Mouse (Mus musculus) embryonic fibroblast, embryonic 13.5 days (primary cell): ENCODE data around the gene Kcnip4. TPM values are rescaled to one million over a fixed set of nuclear protein-coding genes. Genes with fewer than 3 reads are reported as not detected.

Experiments
- H3K27ac ChIP-seq: 2 replicates; pipeline ENCODE4 v1.5.1; 2012; ENCODE audit warnings: low read length, control low read depth, inconsistent platforms; ENCODE audit not compliant: insufficient read depth
- H3K4me1 ChIP-seq: 2 replicates; pipeline ENCODE4 v1.6.1; 2011; ENCODE audit warnings: low read length; ENCODE audit not compliant: control insufficient read depth, insufficient read depth
- H3K4me3 ChIP-seq: 2 replicates; pipeline ENCODE4 v1.5.1; 2011; ENCODE audit warnings: mild to moderate bottlenecking, control low read depth, low read length; ENCODE audit not compliant: insufficient read depth
- CTCF ChIP-seq: IDR thresholded peaks from 2 replicates; pipeline ENCODE4 v1.5.1; 2011; ENCODE audit warnings: mild to moderate bottlenecking, control low read depth, low read length, moderate library complexity, borderline replicate concordance; ENCODE audit not compliant: insufficient read depth
- POLR2A ChIP-seq: IDR thresholded peaks from 2 replicates; pipeline ENCODE4 v1.6.1; 2011; ENCODE audit warnings: low read depth, mild to moderate bottlenecking, control low read depth, low read length, moderate library complexity
- polyA plus RNA-seq: library from polyadenylated mRNA; stranded (reverse); fragments of >200 nt; gene quantifications from 2 replicates; pipeline ENCODE4 v1.2.4, GENCODE M21; 2011; ENCODE audit warnings: low read depth; ENCODE audit not compliant: missing spikeins, insufficient read length

The Kcnip4 gene
- polyA plus RNA-seq, 1 experiment: 0.30 TPM

DNA sequence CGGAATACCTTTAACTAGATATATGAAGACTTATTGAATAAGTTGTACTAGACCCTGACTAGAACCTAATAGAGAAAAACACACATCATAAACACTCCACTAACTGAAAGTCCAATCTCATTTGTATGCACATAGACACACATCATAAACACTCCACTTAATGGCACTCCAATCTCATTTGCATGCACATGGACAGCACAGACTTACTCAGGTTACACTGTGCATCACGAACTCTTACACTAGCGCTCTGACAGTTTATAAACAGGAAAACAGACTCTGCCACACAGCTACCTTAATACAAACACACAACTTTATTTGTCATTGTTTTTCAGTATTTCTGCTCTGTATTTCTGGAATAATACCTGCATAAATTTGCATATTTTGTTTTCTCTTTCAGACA lies 168.3 kb downstream of the Kcnip4 start:
- Histone ChIP-seq H3K4me1 (no peaks in the 10 kb centered on the region), H3K27ac (no peak overlapping the region), H3K4me3 (no peak overlapping the region)
- no peak for TF ChIP-seq CTCF
- no peak for TF ChIP-seq POLR2A

DNA sequence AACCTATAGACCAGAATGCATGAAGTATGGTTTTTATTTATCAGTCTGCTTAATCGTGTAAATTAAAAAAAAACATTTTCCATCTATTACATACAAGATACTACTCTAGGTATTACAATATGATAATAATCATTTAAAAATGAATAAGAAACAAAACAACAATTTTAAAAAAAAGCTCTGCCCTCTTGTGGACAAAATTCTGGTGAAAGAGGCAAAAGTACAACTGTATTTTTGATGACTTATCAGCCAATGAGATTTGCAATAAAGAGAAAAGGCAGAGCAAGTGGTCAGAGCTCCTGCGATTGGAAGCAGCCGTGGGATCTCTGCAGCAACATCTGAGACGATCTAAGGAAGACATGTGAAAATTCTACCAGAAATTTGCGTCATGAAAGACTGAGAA lies 172.6 kb downstream of the Kcnip4 start:
- H3K4me3 ChIP-seq: no peak overlapping the region
- H3K27ac ChIP-seq: no peak overlapping the region
- H3K4me1 ChIP-seq: no peaks in the 10 kb centered on the region
- TF ChIP-seq POLR2A: no peak
- no peak for TF ChIP-seq CTCF

DNA sequence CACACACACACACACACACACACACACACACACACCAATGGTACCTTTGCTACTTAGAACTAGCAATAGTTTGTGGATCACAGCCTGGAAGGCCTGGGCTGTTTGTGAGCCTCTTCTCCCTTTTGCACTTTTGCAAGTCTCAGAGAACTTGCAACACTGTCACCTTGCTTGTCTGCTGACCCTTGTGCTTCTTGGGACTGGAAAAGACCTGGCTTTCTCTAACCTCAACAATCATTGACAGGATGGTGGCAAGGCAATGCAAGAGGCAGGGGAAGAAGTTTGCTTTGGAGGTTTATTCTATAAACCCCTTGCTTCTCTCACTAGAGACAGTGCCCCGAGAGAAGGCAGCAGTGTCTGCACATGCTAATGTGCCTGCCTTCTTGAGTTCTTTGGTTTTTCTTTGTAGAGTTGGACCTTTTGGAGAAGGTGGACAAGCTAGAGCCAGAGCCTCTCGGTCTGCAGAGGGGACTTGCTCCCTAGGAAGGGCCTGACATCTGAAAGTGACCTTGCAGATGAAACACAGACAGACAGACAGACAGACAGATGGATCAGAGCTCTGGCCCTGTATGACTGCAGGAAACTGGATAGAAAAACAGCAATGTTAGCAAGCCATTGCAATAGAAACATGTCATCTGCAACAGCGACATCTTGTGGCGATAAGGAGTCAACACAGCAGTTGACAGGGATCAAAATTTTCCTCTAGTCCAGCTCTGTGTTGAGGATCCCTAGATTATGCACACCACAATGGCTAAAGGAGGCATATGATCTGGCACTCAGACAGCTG lies 174.4 kb downstream of the Kcnip4 start:
- no peak for TF ChIP-seq POLR2A
- no peak for TF ChIP-seq CTCF
- no peak overlapping the region for H3K27ac ChIP-seq
- H3K4me3 ChIP-seq: no peak overlapping the region
- H3K4me1 ChIP-seq: no peaks in the 10 kb centered on the region

DNA sequence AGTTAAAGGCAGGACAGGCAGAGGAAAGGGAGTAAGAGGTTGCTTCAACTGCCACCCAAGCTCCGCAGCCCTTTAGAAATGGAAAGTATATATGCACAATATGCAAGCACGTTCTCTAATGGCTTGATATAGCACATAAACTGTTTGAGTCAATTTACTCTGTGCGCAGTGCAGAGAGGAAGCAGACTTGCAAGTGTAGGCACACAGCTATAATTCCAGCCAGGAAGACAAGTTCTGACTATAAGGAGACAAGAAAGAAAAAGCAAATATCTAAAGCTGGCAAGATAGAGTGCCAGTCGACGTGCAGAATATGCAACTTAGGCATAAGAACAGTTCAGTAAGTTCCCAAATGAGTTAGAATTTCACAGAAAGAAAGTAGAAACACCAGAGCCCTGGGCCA lies 175.2 kb downstream of the Kcnip4 start:
- H3K4me1 ChIP-seq: no peaks in the 10 kb centered on the region
- no peak overlapping the region for H3K27ac ChIP-seq
- TF ChIP-seq POLR2A: no peak
- TF ChIP-seq CTCF: no peak
- no peak overlapping the region for H3K4me3 ChIP-seq

DNA sequence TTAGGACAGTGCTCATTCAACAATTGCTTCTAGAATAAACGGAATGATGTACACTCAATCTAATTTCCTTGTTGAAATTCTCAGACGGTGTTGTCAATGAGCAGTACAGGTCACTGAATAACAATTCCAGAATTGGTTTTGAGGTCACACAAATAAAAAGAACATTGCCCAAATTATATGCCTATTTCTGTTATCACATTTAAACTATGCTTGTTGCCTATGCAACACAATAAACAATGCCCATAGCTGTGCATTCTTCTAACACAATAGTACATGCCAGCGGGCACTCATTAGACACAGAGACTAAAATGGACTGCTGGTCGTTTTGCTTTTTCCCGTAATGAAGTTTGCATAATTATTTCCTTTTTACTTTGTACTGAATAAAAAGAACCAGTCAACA lies 176.2 kb downstream of the Kcnip4 start:
- no peak overlapping the region for H3K4me3 ChIP-seq
- no peak for TF ChIP-seq CTCF
- no peak for TF ChIP-seq POLR2A
- H3K4me1 ChIP-seq: no peaks in the 10 kb centered on the region
- no peak overlapping the region for H3K27ac ChIP-seq

DNA sequence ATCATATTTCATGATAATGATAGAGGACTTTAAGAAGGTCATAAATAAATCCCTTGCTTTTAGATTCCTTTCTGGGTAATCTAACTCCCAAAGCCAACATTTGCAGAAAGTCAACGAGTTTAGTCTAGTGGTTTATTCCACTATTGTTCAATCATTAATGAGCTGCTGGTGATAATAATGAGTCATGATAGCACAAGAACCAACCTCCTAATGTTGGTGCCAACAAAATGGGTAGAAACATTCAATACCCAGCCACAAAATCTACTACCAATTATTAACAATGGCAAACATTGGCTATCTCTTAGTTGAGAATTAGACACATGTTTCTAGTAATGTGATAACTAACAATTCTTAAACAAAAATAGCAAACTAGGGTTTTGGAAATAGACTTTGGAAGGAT lies 180.1 kb downstream of the Kcnip4 start:
- no peak overlapping the region for H3K27ac ChIP-seq
- H3K4me1 ChIP-seq: no peaks in the 10 kb centered on the region
- H3K4me3 ChIP-seq: no peak overlapping the region
- TF ChIP-seq POLR2A (no peak), CTCF (no peak)

DNA sequence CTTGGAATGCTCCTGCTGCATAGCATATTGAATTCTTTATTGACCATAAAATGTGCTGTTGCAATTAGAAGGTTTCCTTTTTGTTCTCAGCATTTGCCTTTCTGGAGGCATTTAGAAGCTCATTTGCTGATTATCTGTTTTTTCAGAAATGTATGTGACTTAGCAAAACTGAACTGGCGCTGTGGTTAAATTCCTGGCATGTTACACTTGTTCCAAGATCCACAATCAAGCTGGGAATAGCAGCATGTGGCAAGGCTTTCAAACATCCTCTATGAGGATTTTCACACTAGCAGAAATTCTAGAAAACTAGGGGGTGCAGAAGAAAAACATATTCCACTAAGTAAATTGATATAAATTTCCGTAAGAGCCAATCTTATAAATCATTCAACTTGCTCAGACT lies 187.5 kb downstream of the Kcnip4 start:
- H3K4me3 ChIP-seq: no peak overlapping the region
- no peaks in the 10 kb centered on the region for H3K4me1 ChIP-seq
- TF ChIP-seq CTCF: no peak
- TF ChIP-seq POLR2A: no peak

DNA sequence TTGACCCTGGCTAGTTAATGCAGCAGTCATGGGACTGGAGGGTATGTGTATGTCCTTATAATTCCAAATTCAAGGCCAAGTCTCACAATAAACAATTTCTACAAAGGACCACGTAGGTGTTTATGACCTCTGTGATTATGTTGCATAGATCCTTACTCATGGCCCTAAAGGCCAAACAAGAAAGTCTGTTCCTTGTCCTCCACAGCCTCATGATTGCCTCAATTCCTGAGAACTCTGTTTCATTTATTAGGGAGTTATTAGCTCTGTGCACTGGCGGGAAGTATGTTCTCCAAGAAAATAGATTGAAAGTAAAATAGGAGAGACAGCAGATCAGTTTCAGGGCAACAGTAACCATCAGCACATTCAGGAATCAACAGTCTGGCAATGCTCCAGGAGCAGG lies 191.6 kb downstream of the Kcnip4 start:
- TF ChIP-seq CTCF (no peak), POLR2A (no peak)
- Histone ChIP-seq H3K4me3 (no peak overlapping the region), H3K27ac (no peak overlapping the region), H3K4me1 (no peaks in the 10 kb centered on the region)

More for the DNA sequence above, 187.5 kb downstream of the Kcnip4 start:
- no peak overlapping the region for H3K27ac ChIP-seq

DNA sequence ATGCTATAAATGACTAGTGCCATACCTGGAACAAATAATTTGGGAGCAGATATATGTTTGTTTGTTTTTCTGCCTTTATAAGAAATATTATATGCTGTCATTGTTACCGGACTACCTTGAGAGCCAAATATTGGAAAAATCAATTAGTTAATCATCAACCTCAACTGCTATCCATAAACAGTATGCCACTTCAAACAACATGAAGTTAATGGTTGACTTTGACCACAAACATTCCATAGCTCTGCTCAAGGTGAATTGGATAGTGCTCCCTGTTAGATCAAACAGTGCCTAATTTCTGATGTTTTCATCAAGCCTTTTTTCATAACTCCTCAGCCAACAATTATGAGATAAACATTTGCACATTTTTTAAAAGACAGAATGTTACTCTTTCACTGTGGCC lies 195.7 kb downstream of the Kcnip4 start:
- Histone ChIP-seq H3K4me1 (no peaks in the 10 kb centered on the region), H3K27ac (no peak overlapping the region), H3K4me3 (no peak overlapping the region)
- TF ChIP-seq CTCF (no peak), POLR2A (no peak)

DNA sequence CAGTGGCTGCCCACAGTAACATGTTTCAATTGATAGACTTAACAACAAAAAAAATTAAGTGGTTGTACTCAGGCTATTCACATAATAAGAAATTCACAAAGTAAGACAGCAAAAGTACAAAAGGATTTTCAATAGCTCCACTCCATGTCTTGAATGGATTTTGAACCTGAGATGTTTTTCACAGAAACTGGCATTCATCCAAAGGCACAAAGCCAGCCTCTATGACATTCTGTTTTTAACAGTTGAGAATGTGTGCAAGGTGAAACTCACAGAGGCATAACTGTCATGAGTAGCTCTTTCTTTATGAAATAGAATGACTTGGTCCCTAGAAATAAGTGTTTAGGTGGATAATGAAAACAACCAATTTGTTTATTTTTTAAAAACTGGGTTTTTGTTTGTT lies 206.0 kb downstream of the Kcnip4 start:
- no peak overlapping the region for H3K27ac ChIP-seq
- no peak for TF ChIP-seq POLR2A
- TF ChIP-seq CTCF: no peak
- H3K4me1 ChIP-seq: no peaks in the 10 kb centered on the region
- H3K4me3 ChIP-seq: no peak overlapping the region
